Comparison of ENCODE assay signal across 13 mouse cellular contexts in the genomic region with DNA sequence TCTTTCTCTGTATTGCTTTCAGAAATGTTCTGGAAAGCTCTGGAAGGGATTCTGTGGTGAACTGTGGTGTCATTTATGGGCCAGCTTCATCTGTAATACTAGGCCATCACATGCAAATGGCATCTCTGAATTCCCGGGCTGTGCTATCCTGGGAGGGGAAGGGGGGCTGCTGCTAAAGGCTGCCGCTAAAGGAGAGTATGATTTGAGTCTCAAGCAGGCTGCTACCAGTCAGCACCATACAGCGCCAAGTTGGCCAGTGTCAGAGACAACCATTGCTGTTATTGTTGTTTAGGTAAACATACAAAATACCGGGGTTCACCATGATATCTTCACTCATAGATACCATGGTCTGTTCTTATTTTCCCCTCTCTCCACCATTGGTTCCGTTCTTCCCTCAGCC.
"Had no signal": no experiment of that assay in that cellular context is flagged by ENCODE, and none has a peak within 500 bp of the region (broad histone marks: within the 10 kb centered on the region; RNA-seq: fewer than 3 reads in every experiment).

No protein-coding gene starts in this region.

- H3K4me2 ChIP-seq: heart, embryonic 11.5 days; heart, embryonic 13.5 days; heart, embryonic 15.5 days; hindbrain, embryonic 13.5 days; kidney, embryonic 15.5 days; limb, embryonic 13.5 days; limb, embryonic 15.5 days; liver, embryonic 12.5 days had no signal

- H3K27ac ChIP-seq: gastrocnemius, adult 2 months; heart, adult 2 months; heart, embryonic 13.5 days; heart, embryonic 15.5 days; hindbrain, embryonic 13.5 days; hindbrain, postnatal 0 days; kidney, embryonic 15.5 days; kidney, postnatal 0 days; limb, embryonic 13.5 days; limb, embryonic 15.5 days; liver, embryonic 12.5 days; liver, embryonic 14.5 days had no signal

- H3K9ac ChIP-seq: heart, embryonic 15.5 days; hindbrain, embryonic 13.5 days; kidney, embryonic 15.5 days; limb, embryonic 13.5 days; limb, embryonic 15.5 days; liver, embryonic 12.5 days; liver, embryonic 14.5 days had no signal

- H3K4me1 ChIP-seq: hindbrain, embryonic 13.5 days; kidney, embryonic 15.5 days; liver, embryonic 12.5 days had no signal

- H3K9me3 ChIP-seq: heart, embryonic 13.5 days; heart, embryonic 15.5 days; hindbrain, embryonic 13.5 days; kidney, embryonic 15.5 days; limb, embryonic 13.5 days; limb, embryonic 15.5 days; liver, embryonic 12.5 days had no signal

- H3K36me3 ChIP-seq: heart, embryonic 13.5 days; heart, embryonic 15.5 days; hindbrain, embryonic 13.5 days; kidney, embryonic 15.5 days; limb, embryonic 13.5 days; limb, embryonic 15.5 days; liver, embryonic 12.5 days had no signal

- ATAC-seq: liver, embryonic 12.5 days had no signal

- H3K27me3 ChIP-seq: hindbrain, embryonic 13.5 days; limb, embryonic 13.5 days; limb, embryonic 15.5 days; liver, embryonic 12.5 days had no signal

- H3K4me3 ChIP-seq: gastrocnemius, adult 2 months; heart, adult 2 months; heart, embryonic 13.5 days; heart, embryonic 15.5 days; hindbrain, embryonic 13.5 days; kidney, embryonic 15.5 days; limb, embryonic 13.5 days; limb, embryonic 15.5 days; liver, embryonic 12.5 days had no signal
